Mouse (Mus musculus) MEL (cell line): Measurements from ENCODE around the gene Kctd20.

Experiments
- CHD2 ChIP-seq: IDR thresholded peaks from 2 replicates; pipeline ENCODE4 v1.6.1; 2011; ENCODE audit warnings: low read length, improper control_type of control experiment
- E2F4 ChIP-seq: IDR thresholded peaks from 2 replicates; pipeline ENCODE4 v1.6.1; 2011; ENCODE audit warnings: low read depth, low read length, improper control_type of control experiment, borderline replicate concordance
- EP300 ChIP-seq, 2 experiments: IDR thresholded peaks; 2 replicates each; pipeline ENCODE4 v1.6.1; 2011; ENCODE audit warnings: improper control_type of control experiment in 2 of 2, low read length in 2 of 2, low read depth in 1 of 2, mild to moderate bottlenecking in 1 of 2
- GATA1 ChIP-seq: IDR thresholded peaks from 2 replicates; pipeline ENCODE4 v1.6.1; 2011; ENCODE audit warnings: low read depth, low read length, improper control_type of control experiment
- POLR2A ChIP-seq, 2 experiments: IDR thresholded peaks; 2 replicates each; pipeline ENCODE4 v1.6.1; 2011 to 2012; ENCODE audit warnings: low read length in 2 of 2, mild to moderate bottlenecking in 2 of 2, control low read depth in 1 of 2, improper control_type of control experiment in 1 of 2, low read depth in 1 of 2, moderate library complexity in 1 of 2; ENCODE audit not compliant: control insufficient read depth in 1 of 2, insufficient read depth in 1 of 2, poor library complexity in 1 of 2
- USF2 ChIP-seq, 2 experiments: IDR thresholded peaks; 2 replicates each; pipeline ENCODE4 v1.6.1; 2011 to 2012; ENCODE audit warnings: improper control_type of control experiment in 2 of 2, low read length in 2 of 2, borderline replicate concordance in 1 of 2, inconsistent platforms in 1 of 2, low read depth in 1 of 2, mild to moderate bottlenecking in 1 of 2; ENCODE audit not compliant: insufficient read depth in 1 of 2

DNA sequence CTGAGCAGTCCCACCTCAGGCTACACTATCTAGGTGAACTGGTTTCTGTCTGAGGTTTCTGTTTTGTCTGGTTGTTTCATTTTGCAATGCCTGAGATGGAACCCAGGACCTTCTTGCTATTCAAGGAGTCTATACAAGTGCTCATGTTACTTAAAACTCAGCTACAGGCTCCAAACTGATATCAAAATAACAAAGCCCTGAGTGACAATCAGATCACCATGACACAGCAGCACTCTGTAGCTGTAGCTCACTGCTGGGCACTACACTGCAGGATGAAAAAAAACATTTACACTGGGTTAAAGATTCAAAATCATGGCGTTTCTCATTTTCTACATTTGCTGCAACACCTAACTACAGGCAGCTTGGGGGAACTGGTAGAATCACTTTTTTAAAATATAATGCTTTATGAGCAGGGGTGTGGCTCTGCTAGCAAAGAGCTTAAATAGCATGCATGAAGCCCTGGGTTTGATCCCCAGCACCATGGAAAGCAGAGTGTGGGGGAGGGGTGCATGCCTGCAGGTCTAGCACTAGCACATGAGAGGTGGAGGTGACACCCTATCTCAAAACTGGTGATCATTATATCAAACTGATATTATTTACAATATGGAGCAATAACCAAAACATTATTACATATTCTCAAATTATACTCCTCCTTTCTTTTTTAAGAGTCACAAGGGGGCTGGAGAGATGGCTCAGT lies 33.1 kb downstream of the Kctd20 start:
- TF ChIP-seq USF2 (IDR thresholded peaks at IDR 0.05; ENCODE audit: borderline replicate concordance in 1 of 2, insufficient read depth in 1 of 2, low read depth in 1 of 2, low read length in 2 of 2) (no peak), EP300 (IDR thresholded peaks at IDR 0.05; ENCODE audit: low read depth in 1 of 2, low read length in 2 of 2) (no peak), GATA1 (no peak), E2F4 (no peak), POLR2A (IDR thresholded peaks at IDR 0.05; ENCODE audit: control insufficient read depth in 1 of 2, insufficient read depth in 1 of 2, low read depth in 1 of 2, low read length in 2 of 2, poor library complexity in 1 of 2) (no peak), CHD2 (no peak)
